Mouse (Mus musculus) frontal cortex, adult (tissue): ENCODE results near the gene Slc19a2.

Source experiments
- ATAC-seq: cut with Nextera tagmentation; 2 replicates; pipeline ENCODE4 v1.9.2; 2017; ENCODE audit warnings: mild to moderate bottlenecking, moderate library complexity, mixed read lengths; ENCODE audit not compliant: low TSS enrichment

Gene Slc19a2

DNA sequence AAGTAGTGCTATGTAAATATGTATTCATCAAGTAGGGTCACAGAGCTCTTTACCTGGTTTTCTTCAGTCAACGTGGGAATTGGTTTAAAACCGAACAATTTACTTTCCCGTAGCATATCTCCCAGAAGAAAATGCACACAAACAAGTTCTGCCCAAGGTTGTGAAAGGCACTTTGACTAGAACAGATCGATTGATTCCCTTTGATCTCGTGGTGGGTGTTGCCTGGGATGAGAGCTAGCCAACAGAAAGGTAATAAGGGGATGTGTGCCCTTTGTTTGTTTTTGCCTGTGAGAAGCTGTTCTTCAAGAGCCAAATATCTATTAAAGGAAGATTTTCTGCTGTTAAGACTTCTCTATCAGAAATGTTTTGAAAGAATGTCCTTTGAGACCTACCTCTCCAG, 3.7 kb downstream of the Slc19a2 start:
- no peak for ATAC-seq

DNA sequence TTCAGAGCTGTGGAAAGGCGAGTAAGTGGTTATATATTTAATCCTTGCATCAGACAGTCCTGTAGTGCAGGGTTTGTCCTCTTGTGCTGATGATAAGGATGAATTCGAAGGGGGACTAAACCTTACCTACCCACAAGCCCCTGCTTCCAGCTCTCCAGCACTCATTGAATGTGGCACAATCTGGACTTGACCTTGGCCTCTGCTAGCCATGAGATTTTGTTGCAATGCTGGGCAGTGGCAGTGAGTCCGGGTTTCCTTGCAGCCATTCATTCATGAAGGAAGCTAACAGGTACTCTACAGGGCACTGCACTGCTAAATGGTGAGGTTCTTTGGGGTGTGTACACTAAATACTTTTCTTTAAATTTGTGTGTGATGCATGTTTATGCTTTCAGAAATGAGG, 6.0 kb downstream of the Slc19a2 start:
- ATAC-seq = no peak

DNA sequence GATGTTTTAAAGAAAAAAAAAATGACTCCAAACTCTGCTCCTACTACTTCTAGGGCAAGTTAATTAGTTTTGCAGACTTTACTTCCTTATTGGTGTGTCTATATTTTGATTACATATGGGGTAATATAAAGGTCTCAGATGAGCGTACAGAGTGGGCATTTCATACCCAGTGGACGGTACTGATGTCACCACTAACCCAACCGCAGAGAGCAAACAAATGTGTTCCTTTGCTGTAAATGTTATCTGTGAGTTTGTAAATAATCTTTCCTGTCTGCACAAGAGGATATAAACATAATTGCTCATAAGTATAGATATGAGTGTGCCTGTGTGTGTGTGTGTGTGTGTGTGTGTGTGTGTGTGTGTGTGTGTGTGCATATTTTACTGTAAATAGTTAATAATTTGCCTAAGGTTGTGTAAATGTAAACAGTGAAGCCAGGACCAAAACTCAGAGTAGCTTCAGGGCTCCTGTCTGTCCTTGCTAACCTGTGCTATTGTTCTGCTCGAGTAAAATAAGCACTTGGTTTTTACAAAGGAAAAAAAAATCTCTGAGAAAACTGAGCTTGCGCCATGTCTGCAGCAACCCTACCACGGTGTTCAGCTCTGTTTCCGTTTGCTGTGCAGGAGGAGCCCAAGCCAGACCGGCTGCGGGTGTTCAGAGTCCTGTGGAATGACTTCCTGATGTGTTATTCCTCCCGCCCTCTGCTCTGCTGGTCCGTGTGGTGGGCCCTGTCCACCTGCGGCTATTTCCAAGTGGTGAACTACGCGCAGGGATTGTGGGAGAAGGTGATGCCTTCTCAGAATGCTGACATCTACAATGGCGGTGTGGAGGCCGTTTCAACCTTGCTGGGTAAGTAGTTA, 11.6 kb downstream of the Slc19a2 start:
- no peak for ATAC-seq

DNA sequence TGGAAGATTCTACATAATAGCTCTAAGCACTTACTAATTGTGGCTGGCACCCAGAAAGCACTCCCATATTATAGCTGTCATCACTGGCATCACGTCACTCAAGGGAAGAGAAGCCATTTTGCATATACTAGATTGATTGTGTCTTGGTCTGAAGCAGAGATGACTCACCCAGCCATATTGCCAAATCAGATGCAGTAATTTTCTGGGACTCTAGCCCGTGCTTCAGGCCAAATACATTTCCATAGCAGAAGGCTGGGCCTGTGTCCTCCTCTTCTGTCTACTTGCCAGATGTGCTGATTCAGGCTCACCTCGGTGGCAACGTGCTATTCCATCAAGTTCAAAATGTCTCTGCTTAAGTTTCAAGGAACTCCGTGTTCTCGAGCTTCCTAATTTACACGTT, 12.7 kb downstream of the Slc19a2 start:
- ATAC-seq = peak; percentile 92

DNA sequence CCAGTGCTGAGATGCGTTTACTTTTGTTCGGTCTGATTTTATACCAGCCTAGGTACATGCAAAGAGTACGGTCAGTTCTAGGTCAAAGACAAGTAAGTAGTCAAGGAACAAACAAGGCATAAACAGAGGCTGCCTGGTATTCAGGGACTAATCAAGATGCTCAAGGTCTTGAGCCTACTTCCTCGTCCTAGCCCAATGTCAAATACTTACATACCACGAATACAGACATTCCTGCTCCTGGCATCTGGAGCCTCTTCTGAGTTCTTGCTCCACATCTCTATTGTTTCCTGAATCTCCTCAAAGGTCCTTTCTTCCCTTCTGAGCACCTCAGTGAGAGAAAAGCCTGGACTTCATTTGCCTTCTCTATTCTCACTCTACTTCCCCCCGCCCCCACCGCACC, 22.1 kb downstream of the Slc19a2 start:
- ATAC-seq = no peak

DNA sequence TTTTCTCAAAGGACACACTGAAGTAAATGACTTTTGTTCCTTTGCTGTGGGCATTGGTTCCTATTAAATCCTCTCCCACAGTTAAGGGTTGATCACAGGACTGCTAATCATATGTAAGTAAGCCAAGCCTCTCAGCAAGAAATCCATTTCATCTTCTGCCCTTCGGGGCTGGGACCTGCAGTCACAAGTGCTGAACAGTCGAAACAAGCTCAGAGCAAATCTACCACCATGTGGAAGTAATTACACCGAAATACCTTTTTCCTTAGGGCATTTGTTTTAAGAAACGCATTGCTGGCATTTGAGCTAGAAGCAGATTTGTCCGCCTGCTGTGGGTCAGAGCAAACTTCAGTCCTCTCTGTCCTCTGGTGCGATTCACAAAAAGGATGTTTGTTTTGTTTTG, 24.8 kb downstream of the Slc19a2 start:
- ATAC-seq = no peak

DNA sequence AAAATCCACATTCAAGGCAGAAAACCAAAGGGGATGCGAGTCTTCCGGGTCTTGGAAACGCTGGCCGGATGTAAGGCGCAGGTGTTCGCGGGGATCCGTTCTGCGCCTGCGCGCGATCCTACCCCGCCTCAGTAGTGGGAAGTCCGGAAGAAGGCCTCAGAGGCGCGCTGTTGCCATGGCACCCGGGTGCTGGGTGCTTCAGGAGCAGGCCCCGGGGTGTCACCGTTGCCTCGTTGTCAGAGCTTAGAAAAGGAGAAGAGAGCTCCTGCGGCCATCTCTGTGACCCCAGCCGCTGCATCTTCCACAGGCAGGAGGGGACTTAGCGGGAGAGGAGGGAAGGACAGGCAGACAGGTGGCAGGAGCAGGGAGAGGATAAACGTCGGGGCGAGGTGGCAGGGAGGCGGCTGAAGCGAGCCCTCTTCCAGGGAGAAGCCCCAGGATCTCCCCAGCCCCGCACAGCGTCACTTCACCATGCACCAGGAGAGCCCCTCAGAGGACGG, 26.7 kb downstream of the Slc19a2 start, which contains the start of gene Ccdc181:
TSS of gene Ccdc181 (plus strand) at position 131 of the 500 bp plus-strand sequence.
- ATAC-seq = peak; percentile 99

DNA sequence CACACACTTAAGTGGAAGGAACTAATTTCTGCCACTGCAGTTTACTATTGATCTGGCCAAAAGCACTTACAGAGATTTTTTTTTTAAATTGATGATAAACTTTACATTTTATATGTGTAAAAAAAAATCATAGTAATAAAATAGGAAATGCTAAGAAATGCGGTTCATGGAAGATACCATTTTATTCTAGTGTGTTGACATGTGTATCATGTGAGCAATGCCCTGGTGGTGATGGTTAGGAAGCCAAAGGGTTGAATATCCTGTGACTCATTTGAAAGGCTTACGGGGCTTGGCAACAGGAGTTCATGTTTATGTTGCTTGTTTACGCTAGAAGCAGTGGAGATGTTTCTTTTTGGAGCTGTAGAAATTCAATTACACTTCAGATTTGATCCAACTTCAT, 27.7 kb downstream of the Slc19a2 start:
- ATAC-seq = no peak

DNA sequence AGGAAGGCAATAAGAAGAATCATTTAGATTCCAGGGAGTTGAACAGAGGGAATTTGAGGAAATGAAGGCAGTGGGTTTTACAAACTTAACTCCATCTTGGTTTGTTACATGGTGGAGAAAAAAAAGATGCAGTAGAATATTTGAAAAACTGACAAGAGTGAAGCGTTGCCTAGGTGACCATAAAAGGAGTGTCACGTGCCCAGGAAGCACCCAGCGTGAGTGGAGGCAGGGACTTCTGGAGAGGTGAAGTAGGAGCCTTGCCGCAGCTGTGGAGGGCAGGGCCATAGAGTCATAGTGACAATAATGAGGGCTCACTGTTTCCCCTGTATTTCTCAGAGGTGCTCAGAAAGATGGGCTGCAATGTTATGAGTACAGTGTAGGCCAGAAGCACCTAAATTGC, 30.5 kb downstream of the Slc19a2 start:
- no peak for ATAC-seq

DNA sequence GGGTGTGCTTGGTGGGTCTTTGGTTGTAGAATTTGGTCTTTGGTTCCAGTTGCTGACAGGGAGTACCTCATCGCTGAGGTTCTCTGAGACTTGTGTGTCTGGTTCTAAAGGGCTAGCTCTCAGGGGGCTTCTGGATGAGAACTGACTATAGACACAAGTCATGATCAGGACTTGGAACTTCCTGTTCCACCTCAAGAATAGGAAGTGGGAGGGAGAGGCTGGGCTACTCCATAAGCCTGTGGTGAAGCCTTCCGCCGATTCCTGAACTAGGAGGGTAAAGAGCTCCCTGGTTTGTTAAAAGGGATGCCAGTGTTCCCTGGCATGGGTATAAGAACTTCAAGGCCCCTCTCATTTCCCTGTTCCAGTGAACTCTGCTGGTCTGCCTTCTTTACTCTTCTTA, 35.2 kb downstream of the Slc19a2 start:
- no peak for ATAC-seq

DNA sequence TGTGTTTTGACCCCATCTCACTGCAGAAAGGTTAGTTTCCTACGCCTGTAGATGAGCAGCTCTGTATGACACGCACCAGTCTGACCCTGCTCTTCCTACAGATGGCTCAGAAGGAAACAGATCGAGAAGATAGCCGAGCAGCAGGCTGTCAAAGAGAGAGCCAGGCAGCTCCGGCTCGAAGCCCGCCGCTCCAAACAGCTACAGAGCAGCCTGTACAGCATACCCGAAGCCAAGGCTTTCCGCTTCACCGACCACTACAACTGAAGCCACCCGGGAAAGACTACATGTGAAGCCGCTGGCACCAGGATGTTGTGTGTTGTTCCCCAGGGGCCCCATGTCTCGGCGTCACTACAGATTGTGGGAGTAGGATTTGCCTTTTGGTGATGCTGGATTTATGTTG, 38.6 kb downstream of the Slc19a2 start:
- 0 out of 2 replicates have a peak, but pooled peaks have one; percentile 16 for ATAC-seq

DNA sequence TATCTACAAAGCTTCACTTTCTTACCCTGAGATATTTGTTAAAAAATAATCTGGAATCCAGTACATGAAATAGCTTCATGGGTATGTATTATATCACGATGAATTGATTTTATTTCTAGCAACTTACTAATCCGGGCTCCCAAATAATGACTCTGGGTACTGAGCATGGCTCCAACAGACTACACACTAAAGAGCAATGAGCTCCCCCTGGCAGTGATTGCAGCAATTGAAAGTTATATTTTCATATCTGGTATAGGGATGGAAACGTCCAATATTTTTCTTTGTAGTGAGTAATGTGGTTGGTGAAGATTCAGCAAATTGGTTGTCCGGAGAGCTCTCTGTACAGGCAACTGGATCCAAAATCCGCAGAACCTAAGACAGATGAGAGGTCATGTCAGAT, 43.2 kb downstream of the Slc19a2 start:
- no peak for ATAC-seq

DNA sequence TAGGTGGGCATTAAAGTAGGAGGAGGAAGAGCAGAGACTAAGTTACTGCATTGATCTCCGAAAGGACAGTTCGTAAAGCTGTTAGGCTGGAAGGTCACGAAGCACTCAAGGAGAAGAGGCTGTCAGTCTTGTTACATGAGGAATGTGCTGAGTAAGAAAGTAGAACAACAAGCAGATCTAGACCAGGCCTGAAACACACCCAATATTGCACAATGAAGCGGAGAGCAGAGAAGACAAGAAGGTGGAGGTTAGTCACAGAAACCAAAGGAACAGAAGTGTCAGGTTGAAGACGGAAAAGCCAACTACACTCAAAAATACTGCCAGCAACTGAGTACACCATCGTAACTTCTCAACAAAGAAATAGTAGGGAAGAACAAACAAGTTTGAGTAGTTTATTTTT, 45.2 kb downstream of the Slc19a2 start:
- ATAC-seq = no peak

DNA sequence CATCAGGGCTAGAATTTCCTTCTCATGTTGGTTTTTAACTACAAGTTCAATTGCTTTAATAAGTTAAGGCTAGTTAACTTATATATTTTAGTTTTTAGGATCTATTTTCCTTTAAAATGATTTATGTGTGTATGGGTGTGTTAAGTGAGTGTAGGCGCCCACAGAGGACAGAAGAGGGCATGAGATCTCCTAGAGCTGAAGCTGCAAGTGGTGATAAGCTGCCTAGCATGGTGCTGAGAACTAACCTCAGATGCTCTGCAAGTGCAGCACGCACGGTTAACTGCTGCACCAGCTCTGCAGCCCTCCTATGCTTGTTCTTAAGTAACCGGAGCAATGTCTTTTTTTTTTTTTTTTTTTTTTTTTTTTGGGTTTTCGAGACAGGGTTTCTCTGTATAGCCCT, 47.6 kb downstream of the Slc19a2 start:
- no peak for ATAC-seq

DNA sequence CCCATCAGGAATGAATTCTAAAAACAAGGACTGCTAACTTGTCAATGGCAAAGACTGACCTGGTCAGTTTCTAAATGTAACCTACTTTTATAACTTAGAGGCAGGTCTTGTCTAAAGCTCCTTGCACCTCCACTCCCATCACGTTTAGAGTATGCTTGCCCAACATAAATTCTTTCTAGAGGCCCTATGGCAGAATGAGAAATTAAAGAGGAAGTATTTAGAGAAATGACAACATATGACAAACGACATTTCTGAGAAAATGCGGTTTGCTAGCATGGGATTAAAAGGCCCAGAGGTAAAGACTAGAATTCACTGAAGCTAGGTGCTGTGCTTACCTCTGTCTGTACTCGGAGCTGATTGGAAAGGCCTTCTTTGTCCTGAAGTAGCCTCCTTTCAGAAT, 53.1 kb downstream of the Slc19a2 start:
- ATAC-seq = no peak

DNA sequence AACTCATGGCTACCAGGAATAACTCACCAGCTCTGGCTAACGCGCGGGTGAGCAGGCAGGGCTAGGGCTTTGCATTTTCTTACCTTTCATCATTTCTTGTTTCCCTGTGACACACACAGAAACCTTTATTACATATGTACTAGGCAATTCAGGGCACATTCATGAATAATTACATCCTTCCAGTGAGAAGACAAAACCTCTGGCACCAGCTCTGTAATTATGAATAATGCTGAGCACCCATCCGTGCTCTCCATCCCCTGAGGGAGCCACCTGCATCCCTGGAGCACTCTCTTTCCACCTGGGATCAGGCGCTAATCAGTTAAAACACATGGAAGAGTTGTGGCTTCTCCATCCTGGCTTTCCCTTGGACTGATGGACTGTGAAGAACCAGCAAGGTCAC, 55.0 kb downstream of the Slc19a2 start, which contains the start of gene Nme7:
TSS of gene Nme7 (plus strand) at position 301 of the 400 bp plus-strand sequence.
- no peak for ATAC-seq

DNA sequence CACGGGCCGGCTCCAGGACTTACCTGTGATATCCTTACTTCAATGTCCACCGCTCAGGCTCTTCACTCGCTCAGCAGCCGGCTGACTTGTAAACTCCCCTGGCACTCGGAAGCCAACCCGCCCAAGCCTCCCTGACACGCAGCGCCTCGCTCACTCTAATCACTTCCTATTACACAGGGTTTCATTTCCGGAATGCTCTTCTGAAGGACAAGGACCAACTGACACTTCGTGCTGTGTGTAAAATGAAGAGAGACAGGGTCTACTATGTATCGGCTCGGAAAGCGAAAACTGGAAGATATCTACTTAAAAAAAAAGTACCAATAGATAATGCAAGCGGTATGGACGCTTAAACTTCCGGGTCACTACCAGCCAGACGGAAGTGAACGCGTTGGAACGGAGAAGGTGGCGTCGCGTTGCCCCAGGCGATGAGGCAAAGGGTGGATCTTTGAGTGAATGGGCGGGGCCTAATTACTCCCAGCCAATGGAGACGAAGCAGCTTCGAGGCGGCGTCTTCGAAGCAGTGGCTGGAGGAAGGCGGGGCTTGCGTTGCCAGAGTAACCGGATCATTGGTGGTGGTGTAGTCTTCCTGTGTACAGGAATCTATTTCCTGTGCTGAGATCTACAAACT, 58.4 kb downstream of the Slc19a2 start, which contains the start of gene Blzf1:
TSS of gene Blzf1 (minus strand) at position 366 of the 628 bp plus-strand sequence.
- ATAC-seq = peak; percentile 99

DNA sequence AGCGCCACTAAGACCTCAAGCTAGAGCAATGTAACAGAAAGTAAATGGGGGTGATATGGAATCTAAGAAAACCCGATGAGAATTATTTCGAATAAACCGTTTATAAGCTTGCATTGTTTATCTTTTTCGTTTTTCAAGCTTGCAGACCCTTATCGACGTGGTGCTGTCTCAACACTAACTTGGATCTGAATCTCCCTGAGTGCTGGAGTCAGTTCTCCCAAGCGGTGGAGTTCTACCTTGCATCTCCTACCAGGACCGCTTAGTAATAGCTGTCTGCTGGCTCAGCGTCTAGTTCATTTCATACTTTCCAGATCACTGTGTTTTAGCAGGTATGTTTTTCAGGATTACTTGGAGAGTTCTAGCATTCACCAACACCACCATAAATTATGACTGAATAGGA, 59.1 kb downstream of the Slc19a2 start:
- 0 out of 2 replicates have a peak, but pooled peaks have one; percentile 3 for ATAC-seq

DNA sequence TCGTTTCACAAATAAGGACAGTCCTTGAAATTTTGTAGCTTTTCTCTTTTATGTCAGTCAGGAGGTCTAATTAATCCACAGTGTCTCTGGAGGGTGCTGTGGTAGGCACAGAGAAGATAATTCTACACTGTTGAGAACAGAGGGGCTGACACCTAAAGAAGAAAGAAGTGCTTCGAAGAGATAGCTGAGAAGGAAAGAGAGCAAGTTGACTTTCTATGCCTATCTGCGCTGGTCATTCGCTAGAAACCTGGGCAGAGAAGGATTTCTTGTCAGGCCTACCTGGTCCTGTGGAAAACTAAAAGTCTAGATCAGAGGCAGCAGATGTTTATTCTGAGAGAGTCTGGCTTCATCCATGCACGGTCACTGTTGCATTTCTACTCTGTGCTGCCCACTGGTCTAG, 65.2 kb downstream of the Slc19a2 start:
- no peak for ATAC-seq
